Mouse (Mus musculus) liver, embryonic 18 days (tissue): ENCODE data around the gene Vmn1r189. TPM values are rescaled to one million over a fixed set of nuclear protein-coding genes. Genes with fewer than 3 reads are reported as not detected.

Source experiments
- polyA plus RNA-seq: library from polyadenylated mRNA; depleted of rRNA; stranded (reverse); fragments of >200 nt; gene quantifications from 2 replicates; pipeline ENCODE4 v1.2.3, GENCODE M21; 2012; rRNA removed

The Vmn1r189 gene
- polyA plus RNA-seq: not detected in 2 replicates

DNA sequence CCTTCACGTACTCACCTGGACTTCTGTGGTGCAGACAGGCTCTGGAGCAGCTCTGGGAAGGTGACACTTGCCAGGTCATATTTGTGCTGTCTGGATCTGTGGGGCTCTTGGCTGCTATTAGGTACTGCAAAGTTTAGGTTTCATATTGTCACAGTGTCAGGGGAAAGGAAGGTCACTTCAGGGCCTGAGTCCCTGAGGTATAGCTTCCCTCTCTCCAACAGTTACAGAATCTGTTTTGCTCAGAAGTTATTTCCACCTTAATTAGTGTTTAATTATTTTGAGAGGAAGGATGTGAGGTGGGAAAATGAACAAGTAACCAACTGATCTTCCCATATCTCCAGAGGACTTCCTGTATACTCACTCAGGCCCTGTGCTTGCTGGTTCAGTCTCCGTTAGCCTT, at the start of gene Vmn1r189:
TSS of gene Vmn1r189 (minus strand) at position 101 of the 400 bp plus-strand sequence.

DNA sequence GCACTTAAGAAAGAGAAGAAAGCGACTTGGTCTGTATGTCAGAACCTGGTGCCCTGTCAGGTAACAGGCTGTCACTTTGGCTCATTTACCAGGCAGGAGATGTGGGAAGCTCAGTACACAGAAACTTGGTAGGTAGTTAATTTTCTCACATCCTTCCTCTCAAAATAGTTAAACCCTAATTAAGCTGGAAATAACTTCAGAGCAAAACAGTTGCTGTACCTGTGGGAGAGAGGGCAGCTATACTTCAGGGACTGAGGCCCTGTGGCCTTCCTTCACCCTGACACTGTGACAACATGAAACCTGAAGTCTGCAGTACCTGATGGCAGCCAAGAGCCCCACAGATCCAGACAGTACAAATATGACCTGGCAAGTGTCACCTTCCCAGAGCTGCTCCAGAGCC, 21.5 kb downstream of the Vmn1r189 start, which contains the start of gene Vmn1r188:
TSS of gene Vmn1r188 (plus strand) at position 301 of the 400 bp plus-strand sequence.

Other genes starting within 250 kb of the Vmn1r189 start
- gene Zfp184, start 160.7 kb downstream of the Vmn1r189 start, polyA plus RNA-seq: 0.38 and 0.39 TPM in 2 replicates
- not detected in 2 replicates for gene Pom121l2, start 124.6 kb downstream of the Vmn1r189 start, polyA plus RNA-seq
- 1.2 and 1.3 TPM in 2 replicates for gene Prss16, start 96.1 kb downstream of the Vmn1r189 start, polyA plus RNA-seq
- 3.6 and 4.4 TPM in 2 replicates for gene Hist1h2ah, start 70.3 kb downstream of the Vmn1r189 start, polyA plus RNA-seq
- gene Hist1h2bk, start 70.0 kb downstream of the Vmn1r189 start, polyA plus RNA-seq: 6.7 and 11.4 TPM in 2 replicates
- gene Hist1h4i, start 64.5 kb downstream of the Vmn1r189 start, polyA plus RNA-seq: 42.8 and 103 TPM in 2 replicates
- 13.6 and 14.3 TPM in 2 replicates for gene Hist1h2ag, start 62.9 kb downstream of the Vmn1r189 start, polyA plus RNA-seq
- 7.7 and 11.4 TPM in 2 replicates for gene Hist1h2bj, start 62.6 kb downstream of the Vmn1r189 start, polyA plus RNA-seq
- not detected in 2 replicates for gene Vmn1r188, start 21.4 kb downstream of the Vmn1r189 start, polyA plus RNA-seq
- not detected in 2 replicates for gene Vmn1r191, start 78.1 kb upstream of the Vmn1r189 start, polyA plus RNA-seq
- gene Vmn1r192, start 85.3 kb upstream of the Vmn1r189 start, polyA plus RNA-seq: not detected in 2 replicates
- not detected in 2 replicates for gene Vmn1r193, start 117.3 kb upstream of the Vmn1r189 start, polyA plus RNA-seq
- gene Vmn1r194, start 138.4 kb upstream of the Vmn1r189 start, polyA plus RNA-seq: not detected in 2 replicates
- gene Vmn1r195, start 164.7 kb upstream of the Vmn1r189 start, polyA plus RNA-seq: not detected in 2 replicates
- not detected in 2 replicates for gene Vmn1r196, start 184.1 kb upstream of the Vmn1r189 start, polyA plus RNA-seq
- gene Vmn1r197, start 218.8 kb upstream of the Vmn1r189 start, polyA plus RNA-seq: not detected in 2 replicates
- not detected in 2 replicates for gene Vmn1r198, start 244.5 kb upstream of the Vmn1r189 start, polyA plus RNA-seq